Mouse (Mus musculus): Measurements from ENCODE around the gene Eif4g3. TPM values are rescaled to one million over a fixed set of nuclear protein-coding genes. Genes with fewer than 3 reads are reported as not detected.

The Eif4g3 gene
- polyA plus RNA-seq, 2 experiments: 5.6 to 15.6 TPM

DNA sequence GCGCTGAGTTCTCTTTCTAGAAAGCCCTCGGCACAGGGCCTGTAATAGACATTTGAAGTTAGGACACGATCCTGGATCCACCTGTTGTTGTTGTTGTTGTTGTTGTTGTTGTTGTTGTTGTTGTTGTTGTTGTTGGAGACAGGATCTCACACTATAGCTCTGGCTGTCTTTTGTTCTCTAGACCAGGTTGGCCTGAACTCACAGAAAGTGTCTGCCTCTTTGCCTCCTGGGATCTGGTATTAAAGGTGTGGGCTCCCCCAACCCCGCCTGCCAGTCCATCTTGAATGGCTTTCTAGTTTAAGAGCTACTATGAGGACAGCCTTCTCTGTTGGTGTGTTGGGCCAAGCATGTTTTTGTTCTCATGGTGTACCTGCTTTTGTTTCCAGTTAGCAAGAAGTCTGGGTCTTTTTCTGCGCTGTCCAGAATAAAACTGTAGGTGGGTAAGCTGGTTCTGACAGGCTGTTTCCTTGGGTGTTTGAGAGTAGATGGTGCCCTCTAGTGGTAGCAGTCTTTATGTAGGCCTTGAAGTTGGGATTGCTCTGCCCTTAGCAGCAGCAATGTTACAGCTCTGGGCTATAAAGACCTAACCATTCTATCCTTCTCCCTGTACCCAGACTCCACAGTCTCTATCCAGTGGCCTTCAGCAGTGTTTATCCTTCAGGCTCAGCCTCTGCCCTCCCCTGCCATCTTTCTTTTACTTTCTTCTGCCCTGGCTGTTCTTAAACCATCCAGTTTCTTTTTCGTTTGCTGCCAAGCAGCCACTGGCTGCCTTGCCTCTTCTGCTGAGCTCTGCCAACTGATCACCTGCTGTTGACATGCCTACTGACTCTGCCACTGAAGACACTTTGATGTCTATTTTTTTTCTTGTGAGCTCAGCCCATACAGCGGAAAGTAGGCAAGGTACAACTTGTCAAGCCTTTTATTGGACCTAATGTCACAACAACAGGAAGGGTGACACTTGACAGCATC, 114.9 kb downstream of the Eif4g3 start:
- DNase-seq (ENCODE audit: low read depth in 3 of 3, low spot score in 3 of 3) (peak; percentile 37 to 47 (median 41)), ATAC-seq (ENCODE audit: insufficient read depth) (no peak)
- no peaks in the 10 kb centered on the region for H3K9me3 ChIP-seq (ENCODE audit: control insufficient read depth, low read length)
- no peak overlapping the region for H3K27ac ChIP-seq
- no peak overlapping the region for H3K9ac ChIP-seq (replicated peaks)
- TF ChIP-seq CTCF (IDR thresholded peaks at IDR 0.05; ENCODE audit: low read depth): peak; percentile 79
- no peak for TF ChIP-seq EP300 (IDR thresholded peaks at IDR 0.05; ENCODE audit: low read depth)
- H3K4me1 ChIP-seq (replicated peaks; ENCODE audit: control insufficient read depth in 2 of 2, insufficient read depth in 2 of 2, low read length in 1 of 2): no peaks in the 10 kb centered on the region
- H3K4me3 ChIP-seq (ENCODE audit: insufficient read depth in 1 of 2, low read depth in 2 of 2, low read length in 2 of 2): no peak overlapping the region
- WGBS (ENCODE audit: insufficient replicate concordance): 73% methylated on average over 7 of the region's 7 CpGs
- no peak overlapping the region for H3K4me2 ChIP-seq (ENCODE audit: low read depth)
- no peaks in the 10 kb centered on the region for H3K27me3 ChIP-seq (ENCODE audit: control insufficient read depth, insufficient read depth, low read length)
- H3K36me3 ChIP-seq (replicated peaks; ENCODE audit: control insufficient read depth, insufficient read depth, low read depth): peaks cover 8% of the 10 kb centered on the region

DNA sequence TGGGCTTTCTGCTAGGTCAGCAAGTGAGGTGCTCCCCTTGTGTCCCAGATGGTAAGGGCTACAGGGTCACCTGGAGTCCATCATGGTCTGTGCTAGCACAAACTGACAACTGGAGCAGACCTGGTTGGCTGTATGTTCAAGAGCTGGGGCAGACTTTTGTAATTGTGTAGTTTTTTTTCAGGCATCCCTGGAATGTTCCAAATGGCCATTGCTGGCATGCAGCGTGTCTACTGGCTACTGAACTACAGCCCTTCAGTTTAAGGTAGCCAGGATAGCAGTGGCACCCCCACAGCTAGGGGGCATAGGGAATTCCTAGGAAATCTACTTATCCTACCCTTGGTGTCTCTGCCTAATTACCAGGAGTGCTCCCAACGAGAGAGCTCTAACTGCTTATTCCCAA, 115.7 kb downstream of the Eif4g3 start:
- H3K9ac ChIP-seq (replicated peaks): no peak overlapping the region
- no peak overlapping the region for H3K27ac ChIP-seq
- no peaks in the 10 kb centered on the region for H3K4me1 ChIP-seq (replicated peaks; ENCODE audit: control insufficient read depth in 2 of 2, insufficient read depth in 2 of 2, low read length in 1 of 2)
- H3K36me3 ChIP-seq (replicated peaks; ENCODE audit: control insufficient read depth, insufficient read depth, low read depth): peaks cover 8% of the 10 kb centered on the region
- TF ChIP-seq CTCF (IDR thresholded peaks at IDR 0.05; ENCODE audit: low read depth): no peak
- ATAC-seq (ENCODE audit: insufficient read depth): no peak
- WGBS (ENCODE audit: insufficient replicate concordance): 72% methylated on average over 2 of the region's 2 CpGs
- DNase-seq (ENCODE audit: low read depth in 3 of 3, low spot score in 3 of 3): no peak
- no peaks in the 10 kb centered on the region for H3K27me3 ChIP-seq (ENCODE audit: control insufficient read depth, insufficient read depth, low read length)
- no peak overlapping the region for H3K4me3 ChIP-seq (ENCODE audit: insufficient read depth in 1 of 2, low read depth in 2 of 2, low read length in 2 of 2)
- no peak overlapping the region for H3K4me2 ChIP-seq (ENCODE audit: low read depth)
- no peaks in the 10 kb centered on the region for H3K9me3 ChIP-seq (ENCODE audit: control insufficient read depth, low read length)

DNA sequence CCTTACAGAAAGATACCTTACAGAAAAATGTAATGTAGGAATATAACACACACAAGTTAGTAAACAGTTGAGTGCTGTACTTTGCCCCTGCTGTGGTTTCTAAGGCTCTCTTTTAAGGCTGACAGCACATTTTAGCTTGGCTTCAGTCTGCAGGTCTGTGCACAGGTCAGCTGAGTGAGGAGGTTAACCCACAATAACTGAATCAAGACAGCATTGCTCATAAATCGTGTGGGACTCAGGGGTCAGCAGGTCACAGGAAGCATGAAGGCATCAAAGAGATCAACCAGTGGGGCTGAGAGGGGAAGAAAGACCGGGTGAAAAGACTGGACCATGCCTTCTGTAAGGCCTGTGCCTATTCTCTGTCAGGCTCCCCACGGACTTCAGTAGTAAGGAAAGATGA, 116.5 kb downstream of the Eif4g3 start:
- Histone ChIP-seq H3K4me1 (replicated peaks; ENCODE audit: control insufficient read depth in 2 of 2, insufficient read depth in 2 of 2, low read length in 1 of 2) (no peaks in the 10 kb centered on the region), H3K36me3 (replicated peaks; ENCODE audit: control insufficient read depth, insufficient read depth, low read depth) (peaks cover 8% of the 10 kb centered on the region), H3K4me2 (ENCODE audit: low read depth) (no peak overlapping the region), H3K9ac (replicated peaks) (no peak overlapping the region), H3K9me3 (ENCODE audit: control insufficient read depth, low read length) (no peaks in the 10 kb centered on the region), H3K4me3 (ENCODE audit: insufficient read depth in 1 of 2, low read depth in 2 of 2, low read length in 2 of 2) (no peak overlapping the region), H3K27ac (no peak overlapping the region), H3K27me3 (ENCODE audit: control insufficient read depth, insufficient read depth, low read length) (no peaks in the 10 kb centered on the region)
- DNase-seq (ENCODE audit: low read depth in 3 of 3, low spot score in 3 of 3) (no peak), ATAC-seq (ENCODE audit: insufficient read depth) (no peak)
- 73% methylated on average over 3 of the region's 3 CpGs for WGBS (ENCODE audit: insufficient replicate concordance)
- TF ChIP-seq CTCF (IDR thresholded peaks at IDR 0.05; ENCODE audit: low read depth) (no peak), EP300 (IDR thresholded peaks at IDR 0.05; ENCODE audit: low read depth) (no peak)

DNA sequence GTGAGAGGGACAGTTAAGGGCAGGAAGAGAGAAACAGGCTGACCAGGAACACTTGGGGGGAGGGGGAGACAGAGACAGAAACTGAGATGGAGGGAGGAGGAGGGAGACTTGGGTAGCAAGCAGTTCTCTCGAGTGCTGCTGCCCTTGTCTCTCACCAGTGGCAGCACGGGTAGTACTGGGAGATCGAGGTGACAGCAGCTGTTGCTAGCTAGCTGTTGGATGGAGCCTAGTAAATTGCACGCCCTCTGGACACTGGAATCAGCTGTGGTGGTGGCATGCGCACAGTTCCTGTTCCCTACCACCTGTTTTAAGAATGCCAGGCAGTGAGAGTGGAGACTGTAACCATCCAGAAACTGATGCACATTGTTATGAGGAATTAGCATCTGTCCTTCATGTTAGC, 119.0 kb downstream of the Eif4g3 start:
- Histone ChIP-seq H3K9ac (replicated peaks) (no peak overlapping the region), H3K4me3 (ENCODE audit: insufficient read depth in 1 of 2, low read depth in 2 of 2, low read length in 2 of 2) (no peak overlapping the region), H3K9me3 (ENCODE audit: control insufficient read depth, low read length) (no peaks in the 10 kb centered on the region), H3K36me3 (replicated peaks; ENCODE audit: control insufficient read depth, insufficient read depth, low read depth) (no peaks in the 10 kb centered on the region; the same call in 1 of the 2 replicates), H3K4me2 (ENCODE audit: low read depth) (no peak overlapping the region), H3K27ac (no peak overlapping the region), H3K4me1 (replicated peaks; ENCODE audit: control insufficient read depth in 2 of 2, insufficient read depth in 2 of 2, low read length in 1 of 2) (no peaks in the 10 kb centered on the region), H3K27me3 (ENCODE audit: control insufficient read depth, insufficient read depth, low read length) (no peaks in the 10 kb centered on the region)
- 81% methylated on average over 5 of the region's 5 CpGs for WGBS (ENCODE audit: insufficient replicate concordance)
- ATAC-seq (ENCODE audit: insufficient read depth) (no peak), DNase-seq (ENCODE audit: low read depth in 3 of 3, low spot score in 3 of 3) (no peak)
- TF ChIP-seq EP300 (IDR thresholded peaks at IDR 0.05; ENCODE audit: low read depth) (no peak), CTCF (IDR thresholded peaks at IDR 0.05; ENCODE audit: low read depth) (no peak)

DNA sequence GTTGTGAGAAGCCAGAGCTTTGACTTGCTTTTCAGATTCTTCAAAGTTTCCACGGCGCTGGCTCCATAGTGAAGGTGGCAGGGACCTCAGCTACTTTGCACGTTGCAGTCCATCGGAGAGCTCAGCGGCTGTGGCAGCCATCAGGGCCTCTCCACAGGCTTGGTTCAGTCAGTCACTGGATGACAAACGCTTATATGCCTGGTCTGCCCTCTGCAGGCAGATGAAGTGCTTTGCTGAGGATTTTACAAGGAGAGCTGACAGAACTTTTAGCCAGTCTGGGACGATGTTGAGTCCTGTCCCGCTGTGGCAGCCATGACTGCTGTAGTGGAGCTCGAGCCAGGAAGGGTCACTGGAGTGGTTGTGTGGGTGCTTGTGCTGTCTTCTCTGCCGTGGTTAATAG, 126.9 kb downstream of the Eif4g3 start:
- TF ChIP-seq EP300 (IDR thresholded peaks at IDR 0.05; ENCODE audit: low read depth) (no peak), CTCF (IDR thresholded peaks at IDR 0.05; ENCODE audit: low read depth) (peak; percentile 49)
- no peaks in the 10 kb centered on the region; the same call in 1 of the 2 replicates for H3K36me3 ChIP-seq (replicated peaks; ENCODE audit: control insufficient read depth, insufficient read depth, low read depth)
- H3K9ac ChIP-seq (replicated peaks): no peak overlapping the region
- H3K27me3 ChIP-seq (ENCODE audit: control insufficient read depth, insufficient read depth, low read length): no peaks in the 10 kb centered on the region
- no peaks in the 10 kb centered on the region for H3K4me1 ChIP-seq (replicated peaks; ENCODE audit: control insufficient read depth in 2 of 2, insufficient read depth in 2 of 2, low read length in 1 of 2)
- no peaks in the 10 kb centered on the region for H3K9me3 ChIP-seq (ENCODE audit: control insufficient read depth, low read length)
- no peak overlapping the region for H3K4me2 ChIP-seq (ENCODE audit: low read depth)
- ATAC-seq (ENCODE audit: insufficient read depth) (no peak), DNase-seq (ENCODE audit: low read depth in 3 of 3, low spot score in 3 of 3) (no peak)
- no peak overlapping the region for H3K27ac ChIP-seq
- H3K4me3 ChIP-seq (ENCODE audit: insufficient read depth in 1 of 2, low read depth in 2 of 2, low read length in 2 of 2): no peak overlapping the region
- WGBS (ENCODE audit: insufficient replicate concordance): 74% methylated on average over 10 of the region's 10 CpGs
